Mouse (Mus musculus): Measurements from ENCODE around the gene Gmppa. TPM values are rescaled to one million over a fixed set of nuclear protein-coding genes. Genes with fewer than 3 reads are reported as not detected.

Gmppa gene
- polyA plus RNA-seq, 1 experiment, result 12.7 TPM

- TF ChIP-seq GATA1 (IDR thresholded peaks at IDR 0.05; ENCODE audit: low read length) (no peak), TAL1 (IDR thresholded peaks at IDR 0.05; ENCODE audit: low read length) (no peak)
- peaks cover 56% of the 10 kb centered on the region for H3K27me3 ChIP-seq (ENCODE audit: control insufficient read depth)
These were observed 13.9 kb upstream of the Gmppa start for GRCm38 (mm10) chr1:75421794-75422193.

GRCm38 (mm10) chr1:75422216-75422822 lies 13.4 kb upstream of the Gmppa start:
- no peak overlapping the region for H3K4me3 ChIP-seq (replicated peaks)

More at GRCm38 (mm10) chr1:75421794-75422193, 13.9 kb upstream of the Gmppa start:
- no peaks in the 10 kb centered on the region for H3K36me3 ChIP-seq (ENCODE audit: control insufficient read depth)
- H3K4me1 ChIP-seq (ENCODE audit: control insufficient read depth), result no peaks in the 10 kb centered on the region; the same call in 1 of the 2 replicates
- no peak overlapping the region for H3K4me3 ChIP-seq (replicated peaks)
- H3K9me3 ChIP-seq (ENCODE audit: control insufficient read depth, low read length), result no peaks in the 10 kb centered on the region

GRCm38 (mm10) chr1:75422823-75423471 lies 12.8 kb upstream of the Gmppa start:
- no peak for TF ChIP-seq GATA1 (IDR thresholded peaks at IDR 0.05; ENCODE audit: low read length)
- no peak for TF ChIP-seq TAL1 (IDR thresholded peaks at IDR 0.05; ENCODE audit: low read length)
- peaks cover 57% of the 10 kb centered on the region for H3K27me3 ChIP-seq (ENCODE audit: control insufficient read depth)
- H3K4me3 ChIP-seq (replicated peaks), result no peak overlapping the region
- no peaks in the 10 kb centered on the region for H3K9me3 ChIP-seq (ENCODE audit: control insufficient read depth, low read length)
- H3K36me3 ChIP-seq (ENCODE audit: control insufficient read depth), result no peaks in the 10 kb centered on the region
- H3K4me1 ChIP-seq (ENCODE audit: control insufficient read depth), result no peaks in the 10 kb centered on the region; the same call in 1 of the 2 replicates

More at GRCm38 (mm10) chr1:75422216-75422822, 13.4 kb upstream of the Gmppa start:
- H3K27me3 ChIP-seq (ENCODE audit: control insufficient read depth), result peaks cover 57% of the 10 kb centered on the region
- H3K4me1 ChIP-seq (ENCODE audit: control insufficient read depth), result no peaks in the 10 kb centered on the region; the same call in 1 of the 2 replicates
- no peaks in the 10 kb centered on the region for H3K9me3 ChIP-seq (ENCODE audit: control insufficient read depth, low read length)
- TF ChIP-seq GATA1 (IDR thresholded peaks at IDR 0.05; ENCODE audit: low read length) (no peak), TAL1 (IDR thresholded peaks at IDR 0.05; ENCODE audit: low read length) (no peak)
- H3K36me3 ChIP-seq (ENCODE audit: control insufficient read depth), result no peaks in the 10 kb centered on the region

- peaks cover 57% of the 10 kb centered on the region for H3K27me3 ChIP-seq (ENCODE audit: control insufficient read depth)
These were observed 11.8 kb upstream of the Gmppa start for GRCm38 (mm10) chr1:75423780-75424390.

GRCm38 (mm10) chr1:75425796-75426471 lies 9.8 kb upstream of the Gmppa start:
- no peaks in the 10 kb centered on the region for H3K9me3 ChIP-seq (ENCODE audit: control insufficient read depth, low read length)
- no peaks in the 10 kb centered on the region for H3K36me3 ChIP-seq (ENCODE audit: control insufficient read depth)
- H3K27me3 ChIP-seq (ENCODE audit: control insufficient read depth), result peaks cover 53% of the 10 kb centered on the region
- H3K4me3 ChIP-seq (replicated peaks), result no peak overlapping the region
- H3K4me1 ChIP-seq (ENCODE audit: control insufficient read depth), result no peaks in the 10 kb centered on the region; the same call in 1 of the 2 replicates
- TF ChIP-seq GATA1 (IDR thresholded peaks at IDR 0.05; ENCODE audit: low read length) (no peak), TAL1 (IDR thresholded peaks at IDR 0.05; ENCODE audit: low read length) (no peak)

More at GRCm38 (mm10) chr1:75423780-75424390, 11.8 kb upstream of the Gmppa start:
- no peak overlapping the region for H3K4me3 ChIP-seq (replicated peaks)
- H3K4me1 ChIP-seq (ENCODE audit: control insufficient read depth), result no peaks in the 10 kb centered on the region; the same call in 1 of the 2 replicates
- H3K36me3 ChIP-seq (ENCODE audit: control insufficient read depth), result no peaks in the 10 kb centered on the region
- no peak for TF ChIP-seq TAL1 (IDR thresholded peaks at IDR 0.05; ENCODE audit: low read length)
- TF ChIP-seq GATA1 (IDR thresholded peaks at IDR 0.05; ENCODE audit: low read length), result no peak
- H3K9me3 ChIP-seq (ENCODE audit: control insufficient read depth, low read length), result no peaks in the 10 kb centered on the region

GRCm38 (mm10) chr1:75438782-75439181 lies 3.1 kb downstream of the Gmppa start:
- no peak overlapping the region for H3K4me3 ChIP-seq (replicated peaks)
- TF ChIP-seq GATA1 (IDR thresholded peaks at IDR 0.05; ENCODE audit: low read length) (no peak), TAL1 (IDR thresholded peaks at IDR 0.05; ENCODE audit: low read length) (no peak)
- H3K36me3 ChIP-seq (ENCODE audit: control insufficient read depth), result peaks cover 39% of the 10 kb centered on the region
- H3K27me3 ChIP-seq (ENCODE audit: control insufficient read depth), result no peaks in the 10 kb centered on the region; the same call in 1 of the 2 replicates
- H3K9me3 ChIP-seq (ENCODE audit: control insufficient read depth, low read length), result no peaks in the 10 kb centered on the region
- peaks cover 22% of the 10 kb centered on the region for H3K4me1 ChIP-seq (ENCODE audit: control insufficient read depth)

GRCm38 (mm10) chr1:75440661-75441060 lies 4.9 kb downstream of the Gmppa start:
- no peak overlapping the region for H3K4me3 ChIP-seq (replicated peaks)
- H3K4me1 ChIP-seq (ENCODE audit: control insufficient read depth), result peaks cover 36% of the 10 kb centered on the region
- H3K9me3 ChIP-seq (ENCODE audit: control insufficient read depth, low read length), result no peaks in the 10 kb centered on the region
- peaks cover 3% of the 10 kb centered on the region for H3K27me3 ChIP-seq (ENCODE audit: control insufficient read depth)
- H3K36me3 ChIP-seq (ENCODE audit: control insufficient read depth), result peaks cover 39% of the 10 kb centered on the region
- TF ChIP-seq GATA1 (IDR thresholded peaks at IDR 0.05; ENCODE audit: low read length) (no peak), TAL1 (IDR thresholded peaks at IDR 0.05; ENCODE audit: low read length) (no peak)

- TF ChIP-seq GATA1 (IDR thresholded peaks at IDR 0.05; ENCODE audit: low read length) (no peak), TAL1 (IDR thresholded peaks at IDR 0.05; ENCODE audit: low read length) (no peak)
- H3K27me3 ChIP-seq (ENCODE audit: control insufficient read depth), result peaks cover 12% of the 10 kb centered on the region
- no peak overlapping the region for H3K4me3 ChIP-seq (replicated peaks)
- H3K9me3 ChIP-seq (ENCODE audit: control insufficient read depth, low read length), result no peaks in the 10 kb centered on the region
- H3K36me3 ChIP-seq (ENCODE audit: control insufficient read depth), result peaks cover 39% of the 10 kb centered on the region
- peaks cover 36% of the 10 kb centered on the region for H3K4me1 ChIP-seq (ENCODE audit: control insufficient read depth)
These were observed 5.8 kb downstream of the Gmppa start for GRCm38 (mm10) chr1:75441471-75441996.
